Mouse (Mus musculus): ENCODE measurements around the gene Flvcr2. TPM values are rescaled to one million over a fixed set of nuclear protein-coding genes. Genes with fewer than 3 reads are reported as not detected.
A peak's percentile ranks its signal among the peaks of the same experiment; 100 is the strongest.

Flvcr2 gene
- polyA plus RNA-seq, 1 experiment = 3.4 TPM

- H3K27ac ChIP-seq (ENCODE audit: insufficient read depth, low read length) = no peak overlapping the region
- TF ChIP-seq CTCF (IDR thresholded peaks at IDR 0.05; ENCODE audit: borderline replicate concordance, insufficient read depth, low read depth, low read length) (no peak), POLR2A (IDR thresholded peaks at IDR 0.05; ENCODE audit: borderline replicate concordance, insufficient read depth, low read length) (no peak)
- WGBS = 64% methylated on average over 4 of the region's 4 CpGs
- no peaks in the 10 kb centered on the region for H3K27me3 ChIP-seq (ENCODE audit: control insufficient read depth, insufficient read depth, low read length)
- no peaks in the 10 kb centered on the region for H3K4me1 ChIP-seq (ENCODE audit: control insufficient read depth, insufficient read depth, low read length)
- DNase-seq = no peak
- no peak overlapping the region for H3K4me3 ChIP-seq (replicated peaks; ENCODE audit: insufficient read depth, low read depth, low read length)
These were observed 21.0 kb upstream of the Flvcr2 start for GRCm38 (mm10) chr12:85725306-85725705.

- TF ChIP-seq POLR2A (IDR thresholded peaks at IDR 0.05; ENCODE audit: borderline replicate concordance, insufficient read depth, low read length) (no peak), CTCF (IDR thresholded peaks at IDR 0.05; ENCODE audit: borderline replicate concordance, insufficient read depth, low read depth, low read length) (no peak)
- WGBS = 89% methylated on average over 6 of the region's 6 CpGs
- H3K4me1 ChIP-seq (ENCODE audit: control insufficient read depth, insufficient read depth, low read length) = no peaks in the 10 kb centered on the region
- no peak overlapping the region for H3K27ac ChIP-seq (ENCODE audit: insufficient read depth, low read length)
- no peak overlapping the region for H3K4me3 ChIP-seq (replicated peaks; ENCODE audit: insufficient read depth, low read depth, low read length)
- no peak for DNase-seq
- no peaks in the 10 kb centered on the region for H3K27me3 ChIP-seq (ENCODE audit: control insufficient read depth, insufficient read depth, low read length)
These were observed 19.5 kb upstream of the Flvcr2 start for GRCm38 (mm10) chr12:85726729-85727397.

- no peaks in the 10 kb centered on the region for H3K27me3 ChIP-seq (ENCODE audit: control insufficient read depth, insufficient read depth, low read length)
- no peak for DNase-seq
- H3K27ac ChIP-seq (ENCODE audit: insufficient read depth, low read length) = no peak overlapping the region
- TF ChIP-seq POLR2A (IDR thresholded peaks at IDR 0.05; ENCODE audit: borderline replicate concordance, insufficient read depth, low read length) = no peak
- no peak for TF ChIP-seq CTCF (IDR thresholded peaks at IDR 0.05; ENCODE audit: borderline replicate concordance, insufficient read depth, low read depth, low read length)
- no peak overlapping the region for H3K4me3 ChIP-seq (replicated peaks; ENCODE audit: insufficient read depth, low read depth, low read length)
- H3K4me1 ChIP-seq (ENCODE audit: control insufficient read depth, insufficient read depth, low read length) = no peaks in the 10 kb centered on the region
- WGBS = 18% methylated on average over 7 of the region's 7 CpGs
These were observed 18.2 kb upstream of the Flvcr2 start for GRCm38 (mm10) chr12:85728181-85728580.

- H3K27me3 ChIP-seq (ENCODE audit: control insufficient read depth, insufficient read depth, low read length) = no peaks in the 10 kb centered on the region
- H3K4me1 ChIP-seq (ENCODE audit: control insufficient read depth, insufficient read depth, low read length) = no peaks in the 10 kb centered on the region
- no peak overlapping the region for H3K4me3 ChIP-seq (replicated peaks; ENCODE audit: insufficient read depth, low read depth, low read length)
- 30% methylated on average over 17 of the region's 17 CpGs for WGBS
- peak; percentile 37 to 62 for DNase-seq
- no peak overlapping the region for H3K27ac ChIP-seq (ENCODE audit: insufficient read depth, low read length)
- no peak for TF ChIP-seq POLR2A (IDR thresholded peaks at IDR 0.05; ENCODE audit: borderline replicate concordance, insufficient read depth, low read length)
- peak; percentile 93 for TF ChIP-seq CTCF (IDR thresholded peaks at IDR 0.05; ENCODE audit: borderline replicate concordance, insufficient read depth, low read depth, low read length)
These were observed 17.1 kb upstream of the Flvcr2 start for GRCm38 (mm10) chr12:85729022-85729944.

DNA sequence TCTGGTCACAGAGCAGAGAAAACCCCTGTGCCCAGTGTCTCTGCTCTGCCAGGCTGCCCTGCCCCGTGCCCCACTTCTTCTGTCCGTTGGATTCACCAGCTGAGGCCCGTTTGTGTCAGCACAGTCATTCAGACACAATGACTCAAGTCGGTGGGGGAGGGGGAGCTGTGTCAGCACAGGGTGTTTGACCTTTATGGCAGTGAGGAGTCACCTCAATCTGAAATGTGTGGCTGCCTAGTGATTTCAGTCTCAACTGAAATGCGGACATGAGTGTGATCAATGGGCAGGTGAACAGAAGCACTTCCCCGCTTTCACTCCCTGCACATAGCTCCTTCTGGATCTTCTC is 16.4 kb upstream of the Flvcr2 start:
- Histone ChIP-seq H3K4me3 (replicated peaks; ENCODE audit: insufficient read depth, low read depth, low read length) (no peak overlapping the region), H3K4me1 (ENCODE audit: control insufficient read depth, insufficient read depth, low read length) (no peaks in the 10 kb centered on the region), H3K27me3 (ENCODE audit: control insufficient read depth, insufficient read depth, low read length) (no peaks in the 10 kb centered on the region), H3K27ac (ENCODE audit: insufficient read depth, low read length) (no peak overlapping the region)
- TF ChIP-seq CTCF (IDR thresholded peaks at IDR 0.05; ENCODE audit: borderline replicate concordance, insufficient read depth, low read depth, low read length) = no peak
- no peak for TF ChIP-seq POLR2A (IDR thresholded peaks at IDR 0.05; ENCODE audit: borderline replicate concordance, insufficient read depth, low read length)
- 60% methylated on average over 6 of the region's 6 CpGs for WGBS
- no peak for DNase-seq

- Histone ChIP-seq H3K27me3 (ENCODE audit: control insufficient read depth, insufficient read depth, low read length) (no peaks in the 10 kb centered on the region), H3K4me1 (ENCODE audit: control insufficient read depth, insufficient read depth, low read length) (no peaks in the 10 kb centered on the region), H3K27ac (ENCODE audit: insufficient read depth, low read length) (no peak overlapping the region), H3K4me3 (replicated peaks; ENCODE audit: insufficient read depth, low read depth, low read length) (no peak overlapping the region)
- WGBS = 30% methylated on average over 2 of the region's 2 CpGs
- TF ChIP-seq CTCF (IDR thresholded peaks at IDR 0.05; ENCODE audit: borderline replicate concordance, insufficient read depth, low read depth, low read length) = no peak
- no peak for TF ChIP-seq POLR2A (IDR thresholded peaks at IDR 0.05; ENCODE audit: borderline replicate concordance, insufficient read depth, low read length)
- no peak for DNase-seq
These were observed 10.1 kb upstream of the Flvcr2 start for GRCm38 (mm10) chr12:85736203-85736602.

- Histone ChIP-seq H3K4me3 (replicated peaks; ENCODE audit: insufficient read depth, low read depth, low read length) (no peak overlapping the region), H3K4me1 (ENCODE audit: control insufficient read depth, insufficient read depth, low read length) (no peaks in the 10 kb centered on the region), H3K27me3 (ENCODE audit: control insufficient read depth, insufficient read depth, low read length) (no peaks in the 10 kb centered on the region), H3K27ac (ENCODE audit: insufficient read depth, low read length) (no peak overlapping the region)
- 29% methylated on average over 3 of the region's 3 CpGs for WGBS
- DNase-seq = no peak
- TF ChIP-seq CTCF (IDR thresholded peaks at IDR 0.05; ENCODE audit: borderline replicate concordance, insufficient read depth, low read depth, low read length) (no peak), POLR2A (IDR thresholded peaks at IDR 0.05; ENCODE audit: borderline replicate concordance, insufficient read depth, low read length) (no peak)
These were observed 9.4 kb upstream of the Flvcr2 start for GRCm38 (mm10) chr12:85736960-85737359.
